Mouse (Mus musculus) WW6 (cell line): ENCODE results near the gene Cep57.
A peak's percentile ranks its signal among the peaks of the same experiment; 100 is the strongest.

Experiments
- DNase-seq: peaks from one replicate; pipeline ENCODE4 v3.0.0-alpha.2; 2013; ENCODE audit warnings: low read depth, low spot score

The Cep57 gene

DNA sequence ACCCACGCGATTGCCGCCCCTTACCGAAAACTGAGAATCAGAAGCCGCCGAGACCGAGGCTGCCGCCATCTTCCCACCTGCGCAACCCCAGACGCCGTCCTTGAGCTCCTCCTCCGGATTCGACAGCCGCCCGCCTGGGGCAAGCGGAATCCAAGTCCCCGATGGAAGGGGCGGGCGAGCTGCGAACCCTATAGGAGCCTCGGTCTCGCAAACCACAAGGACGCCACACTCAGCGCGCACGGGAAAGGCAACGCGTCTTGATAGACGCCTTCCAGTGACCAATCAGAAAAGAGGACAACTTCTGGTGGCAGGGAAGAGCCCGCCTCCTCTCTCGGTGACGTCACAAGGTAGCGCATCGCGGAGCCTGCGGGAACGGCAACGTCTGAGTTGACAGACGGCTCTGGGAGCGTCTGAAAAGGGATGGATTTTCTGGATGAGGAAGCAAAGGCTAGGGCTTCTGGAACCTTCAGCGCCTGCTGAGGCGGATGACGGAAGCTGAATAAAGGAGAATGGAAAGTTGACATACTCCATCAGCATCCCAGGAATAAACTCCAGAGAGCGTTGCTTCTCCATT is at the start of gene Cep57:
Gene Cep57 (minus strand): TSS at position 276 of the 574 bp plus-strand sequence.
- peak; percentile 92 for DNase-seq

DNA sequence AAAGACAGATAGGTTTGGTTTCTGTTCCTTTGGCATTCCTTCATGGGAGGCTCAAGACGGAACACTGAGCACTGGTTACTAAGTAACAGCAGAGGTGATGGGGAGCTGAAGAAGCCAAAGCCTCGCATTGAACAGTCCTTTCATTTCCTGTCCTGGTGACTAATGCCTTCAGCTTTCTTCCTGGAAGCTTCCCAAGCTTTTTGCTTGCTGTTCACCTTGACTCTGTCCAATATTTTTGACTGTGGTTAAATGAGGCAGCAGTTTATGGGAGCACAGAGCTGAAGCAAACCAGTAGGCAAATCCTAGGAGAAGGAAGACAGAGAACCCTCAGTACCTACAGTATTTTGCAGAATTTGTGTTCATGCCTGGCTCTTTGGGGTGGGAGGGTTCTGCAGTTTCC is 48.4 kb upstream of the Cep57 start:
- no peak for DNase-seq

DNA sequence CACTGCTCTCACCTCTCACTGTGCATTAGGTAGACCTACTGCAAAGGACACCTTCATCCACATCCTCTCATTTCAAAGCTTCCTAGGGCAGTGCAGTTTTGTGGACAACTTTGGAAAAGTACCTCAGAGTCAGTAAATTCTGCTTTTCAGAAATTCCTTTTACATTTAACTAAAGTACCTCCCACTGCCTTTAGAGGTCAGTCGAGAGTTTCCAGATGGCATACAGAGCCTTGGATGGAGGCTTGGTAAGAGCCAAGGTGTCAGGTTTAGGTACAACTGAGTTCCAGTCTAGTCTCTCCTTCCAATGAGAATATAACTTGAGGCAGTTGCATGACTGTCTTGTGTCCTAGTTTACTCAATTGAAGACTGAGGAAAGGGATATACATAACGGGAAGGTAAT is 47.5 kb upstream of the Cep57 start:
- DNase-seq, result no peak

DNA sequence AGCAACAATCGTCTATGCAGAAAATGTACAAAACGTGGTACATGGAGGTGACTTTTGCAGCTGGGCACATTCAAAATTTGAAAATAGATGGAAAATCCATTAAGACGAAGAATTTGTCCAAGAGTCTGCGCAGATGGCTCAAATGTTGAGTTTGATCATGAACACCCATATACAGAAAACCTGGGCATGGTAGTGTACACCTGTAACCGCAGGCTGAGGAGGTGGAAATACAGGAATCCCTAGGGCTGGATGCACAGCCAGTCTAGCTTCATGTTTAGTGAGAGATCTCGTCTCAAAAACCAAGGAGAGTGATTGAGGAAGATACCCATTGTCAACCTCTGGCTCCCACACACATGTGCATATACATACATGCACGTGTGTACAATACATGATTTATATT is 44.7 kb upstream of the Cep57 start:
- no peak for DNase-seq

DNA sequence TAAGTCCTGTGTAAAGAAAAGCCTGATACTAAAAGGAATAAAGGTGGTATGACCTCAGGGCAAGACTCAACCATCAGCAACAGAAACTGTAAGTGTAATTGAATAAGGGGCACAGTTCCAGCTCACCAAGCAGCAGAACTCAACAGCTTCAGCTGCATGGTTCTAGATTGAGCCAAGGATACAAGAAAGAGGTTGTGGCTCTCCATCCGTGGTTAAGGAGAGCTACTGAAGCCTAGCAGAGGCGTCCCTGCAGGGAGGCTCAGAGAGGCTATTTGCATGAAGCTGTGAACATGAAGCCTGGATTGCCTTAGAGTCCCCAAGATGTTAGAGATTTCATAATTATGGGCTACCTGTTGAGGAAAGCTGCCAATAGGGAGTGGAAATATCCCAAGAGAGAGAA is 40.7 kb upstream of the Cep57 start:
- DNase-seq, result no peak

DNA sequence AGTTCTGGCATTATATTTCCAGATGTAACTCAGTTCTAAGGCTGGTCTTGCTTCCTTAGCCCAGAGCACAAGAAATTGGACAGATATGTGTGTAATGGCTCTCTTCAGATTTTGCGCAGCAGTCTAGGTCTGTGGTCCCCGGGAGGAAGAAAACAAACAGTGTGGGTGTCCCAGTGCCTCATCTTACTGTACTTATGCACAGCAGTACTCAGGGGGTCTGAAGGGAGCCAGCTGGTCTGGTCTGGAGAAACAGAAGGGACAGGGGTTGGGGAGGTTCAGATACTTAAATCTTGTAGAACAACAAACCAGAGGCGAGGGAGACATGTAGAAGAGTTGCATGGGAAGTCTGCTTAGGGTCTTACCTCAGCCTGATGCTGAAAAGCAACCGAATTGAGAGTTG is 29.9 kb upstream of the Cep57 start:
- no peak for DNase-seq

DNA sequence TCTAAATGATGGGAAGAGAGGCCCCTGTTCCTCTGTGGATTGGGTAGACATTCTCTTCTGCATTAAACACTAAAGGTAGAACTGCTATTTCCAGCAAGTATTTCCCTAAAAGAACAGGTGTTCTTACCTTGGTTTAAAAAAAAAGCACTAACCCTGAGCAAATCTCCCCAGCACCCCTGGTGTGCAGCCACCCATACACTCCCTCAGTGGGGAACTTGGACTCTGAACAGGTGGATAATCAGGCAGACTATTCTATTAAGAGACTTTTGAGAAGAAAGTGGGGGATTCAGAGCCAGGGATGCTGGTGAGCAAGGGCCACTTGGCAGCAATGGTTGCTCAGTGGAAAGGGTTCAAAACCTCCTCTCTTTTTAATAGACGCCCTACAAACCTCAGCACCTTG is 29.3 kb upstream of the Cep57 start:
- DNase-seq, result no peak

DNA sequence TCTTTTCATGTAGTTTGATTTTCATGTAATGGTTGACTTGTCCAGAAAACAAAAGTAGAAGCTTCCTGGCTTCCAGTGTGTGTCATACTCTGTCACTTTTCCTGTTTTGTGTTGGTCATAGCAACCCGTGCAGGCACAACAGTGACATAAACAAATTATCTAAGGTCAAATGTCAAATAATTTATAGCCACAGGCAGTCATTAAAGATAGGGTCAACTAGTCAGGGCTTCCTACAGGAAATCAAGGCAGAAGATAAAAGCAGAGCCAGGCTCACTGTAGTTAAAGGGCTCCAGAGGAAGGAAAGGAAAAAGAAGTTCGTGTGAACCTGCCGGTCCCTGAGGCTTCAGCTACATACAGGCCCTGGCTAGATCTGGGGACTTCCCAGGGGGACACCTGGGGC is 27.0 kb upstream of the Cep57 start:
- no peak for DNase-seq

DNA sequence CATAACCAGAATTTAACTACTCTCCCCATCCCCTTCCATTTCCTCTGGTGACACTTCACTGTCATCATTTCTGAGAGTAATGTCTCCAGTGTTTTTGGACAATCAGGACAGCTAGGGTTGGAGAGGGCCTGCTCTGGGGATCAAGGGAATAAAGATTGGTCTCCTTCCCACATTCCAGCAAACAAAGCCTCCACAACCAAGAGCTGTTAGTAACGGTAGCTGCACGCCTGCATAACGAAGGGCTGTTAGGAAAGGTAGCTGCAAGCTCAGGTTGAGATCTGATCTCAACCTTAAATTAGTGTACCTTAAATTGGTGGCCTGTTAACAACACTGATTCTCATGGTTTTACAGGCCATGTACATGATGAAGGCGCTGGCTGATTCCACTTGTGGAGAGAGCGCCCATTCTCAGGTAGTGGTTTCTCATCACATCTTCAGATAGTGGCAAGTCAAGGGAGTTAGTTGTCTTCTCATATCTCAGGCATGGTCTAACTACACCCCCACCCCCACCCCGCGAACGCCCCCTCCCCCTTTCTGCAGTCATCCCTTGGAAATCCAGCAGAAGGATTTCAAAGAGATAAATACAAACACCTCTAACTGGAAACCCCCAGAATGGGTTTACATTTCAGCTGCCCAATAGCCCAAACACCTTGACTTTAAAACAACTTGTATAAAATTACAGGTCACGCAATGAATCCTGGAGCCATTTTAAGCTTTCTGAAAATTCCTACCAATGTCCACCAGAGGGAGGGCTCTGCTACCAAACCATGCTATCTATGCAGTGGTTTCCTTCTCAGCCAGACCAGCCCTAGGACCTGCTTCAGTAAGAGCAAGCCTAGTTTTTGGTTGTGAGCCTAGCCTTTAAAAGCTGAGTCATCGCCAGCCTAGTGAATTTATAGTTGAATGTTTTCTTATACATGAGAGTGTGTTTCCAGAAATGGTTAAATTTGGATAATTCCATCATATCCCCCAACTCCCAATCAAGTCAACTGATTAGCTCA is 21.9 kb upstream of the Cep57 start:
- DNase-seq, result peak; percentile 14

DNA sequence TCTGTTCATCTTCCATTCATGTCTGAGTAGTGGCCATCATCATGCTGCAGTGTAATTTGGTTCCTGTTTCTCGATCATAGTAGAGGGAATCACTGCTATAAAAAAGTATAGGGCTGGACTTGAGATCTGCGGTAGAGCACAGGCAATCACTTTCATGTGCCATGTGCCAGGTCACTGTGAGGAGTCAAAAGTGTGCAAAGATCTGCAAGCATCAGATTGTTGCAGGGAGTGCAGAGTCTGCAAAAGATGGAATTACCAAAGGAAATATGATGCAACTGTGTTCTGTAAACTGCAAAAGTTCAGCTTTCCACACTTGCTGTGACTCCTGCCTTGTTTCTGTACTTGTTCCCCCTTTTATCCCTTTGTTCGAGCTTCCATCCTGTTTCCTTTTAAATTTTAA is 20.7 kb upstream of the Cep57 start:
- DNase-seq, result no peak

DNA sequence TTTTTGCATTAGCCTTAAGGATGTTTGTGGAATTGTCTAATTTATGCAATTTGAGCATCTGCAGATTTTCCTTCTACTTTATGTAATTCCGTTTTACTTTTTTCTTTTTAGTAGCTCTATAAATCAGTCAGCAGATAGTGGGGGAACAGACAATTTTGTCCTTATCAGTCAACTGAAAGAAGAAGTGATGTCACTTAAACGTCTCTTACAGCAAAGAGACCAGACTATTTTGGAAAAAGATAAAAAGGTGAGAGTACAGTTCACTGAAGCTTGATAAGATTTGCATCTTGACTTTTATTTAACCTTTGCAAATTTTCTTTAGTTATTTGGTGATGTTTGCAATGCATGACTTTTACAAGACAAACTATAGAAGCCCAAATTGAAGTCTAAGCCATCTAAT is 9.8 kb upstream of the Cep57 start:
- DNase-seq, result no peak

DNA sequence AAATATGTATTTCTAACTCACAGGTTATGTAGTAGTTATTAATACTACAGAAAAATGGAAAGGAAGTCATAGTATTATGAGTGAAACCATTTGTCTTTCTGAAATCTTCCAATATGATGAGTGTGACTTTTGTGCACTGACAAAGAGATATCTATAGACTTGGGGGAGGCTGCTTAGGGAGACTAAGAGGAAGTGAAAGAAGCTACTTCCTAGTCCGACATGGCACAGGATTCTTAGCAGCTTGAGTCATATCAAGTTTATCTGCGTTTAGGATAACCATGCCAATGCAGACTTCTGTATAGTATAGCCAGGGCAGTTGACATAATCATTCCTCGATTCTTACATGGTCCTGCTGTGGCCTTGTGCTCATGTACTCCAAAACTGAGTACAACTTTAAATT is 8.3 kb upstream of the Cep57 start:
- DNase-seq, result no peak

DNA sequence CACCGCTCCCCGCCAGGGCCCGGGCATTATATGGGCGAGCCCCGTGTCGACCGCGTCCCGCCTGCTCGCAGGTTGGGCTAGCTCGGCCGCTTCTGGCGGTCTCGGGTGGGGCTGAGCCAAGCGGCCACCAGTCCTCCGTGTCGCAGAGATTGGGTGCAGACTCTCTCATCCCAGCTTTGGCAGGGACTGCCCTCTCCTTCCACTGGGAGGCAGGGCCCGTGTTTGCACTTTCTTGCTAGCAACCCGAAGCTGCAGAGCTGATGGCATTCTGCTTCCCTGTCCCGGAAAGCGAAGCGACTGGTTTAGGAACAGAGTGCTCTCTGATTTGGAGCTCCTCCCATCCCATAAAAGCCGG is 1.2 kb upstream of the Cep57 start:
- peak; percentile 31 for DNase-seq

DNA sequence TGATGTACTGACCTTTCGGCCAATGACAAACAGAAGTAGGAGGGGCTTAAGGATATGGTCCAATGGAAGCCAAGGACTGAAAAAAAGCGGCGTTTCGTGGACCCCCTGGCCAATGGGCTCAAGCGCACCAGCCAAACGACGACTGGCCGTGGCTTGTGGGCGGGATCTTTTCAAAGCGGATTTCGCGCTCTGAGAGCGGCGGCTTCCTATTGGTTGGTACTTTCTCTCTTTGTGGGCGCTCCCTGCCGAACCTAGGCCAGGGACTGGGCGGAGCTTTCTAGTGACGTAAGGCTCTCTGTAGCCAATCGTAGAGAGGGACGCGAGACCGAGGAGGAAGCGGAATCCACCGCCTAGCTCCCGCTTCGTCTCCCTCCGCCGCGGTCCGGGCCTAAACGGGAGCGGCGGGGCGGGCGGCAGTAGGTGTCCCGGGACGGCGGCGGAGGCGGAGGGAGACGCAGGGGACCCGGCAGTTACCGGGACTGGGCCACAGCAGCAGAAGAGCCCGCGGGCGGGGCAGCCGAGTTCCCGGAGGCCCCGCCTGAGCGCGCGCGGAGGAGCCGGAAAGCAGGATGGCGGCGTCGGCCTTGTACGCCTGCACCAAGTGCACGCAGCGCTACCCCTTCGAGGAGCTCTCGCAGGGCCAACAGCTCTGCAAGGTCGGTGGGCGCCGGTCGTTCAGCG is 639 bp upstream of the Cep57 start, which contains the start of gene Fam76b:
Gene Fam76b (plus strand): TSS at position 311 of the 681 bp plus-strand sequence.
- DNase-seq, result peak; percentile 95

DNA sequence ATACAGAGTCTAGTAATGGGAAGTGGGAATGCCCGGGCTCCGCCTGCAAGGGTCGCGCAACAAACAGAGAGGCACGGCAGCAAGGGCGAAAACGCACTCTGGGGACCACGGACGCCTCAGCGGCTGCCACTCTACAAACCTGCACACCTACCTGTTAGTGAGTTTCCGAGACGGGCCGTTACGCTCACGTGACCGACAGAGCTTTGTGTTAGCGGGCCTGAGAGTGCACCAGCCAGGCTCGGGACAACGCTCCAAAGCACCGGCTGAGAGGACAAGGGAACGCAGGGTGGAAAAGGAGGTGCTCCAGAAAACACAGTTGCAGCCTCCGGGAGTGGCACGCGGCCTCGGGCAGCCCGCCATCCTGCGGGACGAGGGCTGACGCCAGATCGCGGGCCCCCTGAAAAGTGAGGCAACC is 509 bp downstream of the Cep57 start:
- peak; percentile 33 for DNase-seq

DNA sequence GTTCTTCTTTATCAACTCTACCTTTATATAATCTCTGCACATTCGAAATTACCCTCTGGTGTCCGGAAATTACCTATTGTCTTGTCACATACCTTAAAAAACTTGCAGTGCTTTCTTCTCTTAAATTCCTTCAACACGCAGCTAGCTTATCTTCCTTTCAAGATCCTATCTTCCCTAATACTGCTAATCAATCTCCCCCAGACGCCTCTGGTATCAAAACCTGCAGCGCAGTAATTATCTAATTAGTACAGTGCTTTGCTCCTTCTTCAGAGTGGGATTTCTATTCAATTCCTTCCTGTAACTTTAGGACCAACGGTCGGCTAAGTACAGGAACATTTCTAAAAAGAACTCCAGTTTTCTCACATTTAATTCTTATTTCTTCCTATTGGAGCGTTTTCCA is 1.0 kb downstream of the Cep57 start:
- DNase-seq, result no peak

DNA sequence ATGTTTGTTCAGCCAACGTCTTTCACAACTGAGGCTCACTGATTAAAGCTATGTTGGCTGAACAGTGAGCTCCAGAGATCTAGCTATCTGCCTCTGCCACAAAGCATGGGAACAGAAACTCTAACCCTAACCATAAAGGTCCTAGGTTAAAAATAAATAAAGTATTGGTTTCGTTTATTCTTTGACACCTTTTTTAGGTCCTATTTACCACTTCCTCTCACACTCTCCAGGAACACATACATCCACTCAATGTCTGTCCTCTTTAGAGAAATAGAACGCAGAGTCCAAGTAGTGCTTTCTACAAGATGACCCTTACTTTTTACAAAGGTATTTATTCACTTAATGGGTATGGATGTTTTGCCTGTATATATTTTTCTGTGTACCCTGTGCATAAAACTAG is 6.1 kb downstream of the Cep57 start:
- DNase-seq, result no peak

DNA sequence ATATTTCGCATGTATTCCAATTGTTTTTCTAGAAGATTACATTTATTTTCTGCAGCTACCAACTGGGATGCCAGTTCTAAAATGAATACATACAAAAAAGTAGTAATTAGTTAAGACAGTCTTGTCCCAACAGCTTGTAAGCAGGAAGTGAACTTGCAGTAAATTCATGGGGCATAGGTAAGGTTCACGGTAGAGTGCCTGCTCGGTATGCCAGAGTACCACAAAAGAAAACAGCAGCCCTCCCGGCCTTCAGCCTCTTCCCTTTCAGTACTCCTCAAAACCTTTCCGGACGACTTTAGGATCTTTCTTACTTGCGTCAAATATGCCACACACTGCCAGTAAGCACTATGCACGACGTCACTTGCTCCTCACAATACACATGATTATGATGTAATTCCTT is 8.5 kb downstream of the Cep57 start:
- DNase-seq, result no peak

DNA sequence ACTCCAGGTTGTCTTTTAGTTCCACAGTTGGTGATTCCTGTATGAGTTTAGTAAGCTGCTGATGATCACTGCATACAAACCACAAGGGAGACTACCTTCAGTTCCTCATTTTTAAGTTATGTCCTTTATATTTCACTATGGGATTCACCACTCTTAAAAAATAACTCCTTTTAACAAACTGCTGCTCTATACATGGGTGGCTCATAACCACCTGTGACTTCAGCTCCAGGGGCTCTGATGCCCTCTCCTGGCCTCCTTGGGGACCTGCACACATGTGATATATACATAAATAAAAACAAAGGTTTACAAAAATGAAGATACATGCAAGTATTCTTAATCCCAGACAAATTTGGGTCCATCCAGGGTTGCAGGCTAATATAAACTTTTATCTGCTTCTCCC is 17.0 kb downstream of the Cep57 start:
- no peak for DNase-seq

DNA sequence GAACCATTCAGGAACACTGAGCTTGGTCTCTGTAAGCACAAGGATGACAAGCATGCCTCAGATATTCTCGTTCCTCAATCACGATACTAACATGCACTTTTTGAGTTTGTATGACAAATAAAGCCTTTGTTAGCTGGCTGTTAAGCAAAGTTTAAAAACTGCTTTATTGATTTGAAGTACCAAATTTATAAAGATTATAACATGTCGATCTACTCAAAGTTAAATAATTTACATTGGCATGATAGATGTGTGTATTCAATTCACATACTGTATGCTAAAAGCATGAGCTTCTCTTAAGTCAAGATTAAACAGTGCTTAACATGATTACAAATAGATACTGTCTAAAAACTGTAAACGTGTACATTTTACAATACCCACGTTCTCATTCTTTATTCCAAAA is 19.2 kb downstream of the Cep57 start:
- no peak for DNase-seq

DNA sequence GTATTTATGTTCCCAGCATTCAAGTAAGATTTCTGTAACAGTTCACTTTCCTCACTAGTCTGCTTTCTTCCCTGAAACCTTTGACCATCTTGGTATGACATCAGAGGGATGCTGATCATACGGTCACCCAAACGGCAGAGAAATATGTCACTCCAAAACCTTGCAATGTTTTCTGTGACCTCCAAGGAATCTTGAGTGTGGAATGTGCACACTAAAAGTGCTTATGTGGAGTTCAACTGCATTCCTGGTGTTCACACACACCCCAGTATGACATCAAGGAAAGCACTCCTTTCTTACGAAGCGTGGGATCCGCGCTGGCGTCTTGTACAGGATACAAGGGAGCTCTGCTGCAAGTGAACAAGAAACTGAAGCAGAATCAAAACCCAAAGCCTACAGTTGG is 20.1 kb downstream of the Cep57 start:
- DNase-seq, result no peak

DNA sequence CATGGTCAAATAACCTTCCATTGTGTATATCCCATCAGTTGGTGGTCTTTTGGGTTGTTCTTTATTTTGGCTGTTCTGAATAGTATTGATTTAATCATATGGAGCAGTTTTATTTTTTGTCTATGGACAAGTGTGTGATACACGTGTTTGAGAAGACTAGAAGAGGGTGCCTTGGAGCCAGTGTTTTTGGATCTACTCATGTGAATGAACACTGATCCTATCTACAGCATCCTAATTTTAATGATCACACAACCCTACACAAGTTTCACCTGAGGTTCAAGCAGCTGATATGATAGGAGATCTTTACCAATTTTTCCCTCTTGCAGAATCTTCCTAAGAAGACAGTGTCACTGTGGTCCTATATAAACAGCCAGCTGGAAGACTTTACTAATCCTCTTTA is 22.4 kb downstream of the Cep57 start:
- no peak for DNase-seq

DNA sequence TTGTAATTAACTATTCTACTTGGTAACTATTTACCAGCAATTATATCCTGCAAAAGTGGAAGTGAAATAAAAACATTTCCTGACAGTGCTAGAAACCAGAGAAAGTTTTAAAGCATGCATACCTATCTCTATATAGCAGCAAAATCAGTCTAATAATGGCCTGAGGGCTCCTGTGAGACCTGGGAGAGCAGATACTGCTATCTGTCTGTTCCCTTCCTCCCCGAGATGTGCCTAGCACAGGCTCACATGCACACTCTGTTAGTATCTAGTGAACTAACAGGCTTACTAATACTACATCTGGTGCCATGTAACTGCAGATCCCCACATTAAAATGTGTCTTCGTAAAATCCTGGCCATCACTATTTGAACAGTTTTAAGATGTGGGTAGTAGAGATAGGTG is 32.2 kb downstream of the Cep57 start:
- DNase-seq, result no peak
